Mouse (Mus musculus): ENCODE results near the gene Lig1.

GRCm38 (mm10) chr7:13301643-13302042 lies 24.6 kb downstream of the Lig1 start:
- TF ChIP-seq POLR2A (IDR thresholded peaks at IDR 0.05; ENCODE audit: borderline replicate concordance, low read depth, low read length) (no peak), CTCF (IDR thresholded peaks at IDR 0.05; ENCODE audit: low read depth, low read length) (no peak)

Measured in bone marrow macrophage, adult 2 months (primary cell).